Mouse (Mus musculus) inflammation-experienced regulatory T-cells, adult 6 months (primary cell): ENCODE measurements around the gene Dirc2. TPM values are rescaled to one million over a fixed set of nuclear protein-coding genes. Genes with fewer than 3 reads are reported as not detected.

ENCODE experiments used
- ATAC-seq: one replicate; pipeline ENCODE4 v1.8.0; 2017
- polyA plus RNA-seq, 3 experiments: library from polyadenylated mRNA; unstranded; fragments of 100-300 nt; shearing (Covaris generic); gene quantifications; one replicate each; pipeline ENCODE4 v1.2.1; 2017

The Dirc2 gene
- polyA plus RNA-seq, 3 experiments from 2014 or later = 1.4 to 4.9 (median 1.9) TPM

DNA sequence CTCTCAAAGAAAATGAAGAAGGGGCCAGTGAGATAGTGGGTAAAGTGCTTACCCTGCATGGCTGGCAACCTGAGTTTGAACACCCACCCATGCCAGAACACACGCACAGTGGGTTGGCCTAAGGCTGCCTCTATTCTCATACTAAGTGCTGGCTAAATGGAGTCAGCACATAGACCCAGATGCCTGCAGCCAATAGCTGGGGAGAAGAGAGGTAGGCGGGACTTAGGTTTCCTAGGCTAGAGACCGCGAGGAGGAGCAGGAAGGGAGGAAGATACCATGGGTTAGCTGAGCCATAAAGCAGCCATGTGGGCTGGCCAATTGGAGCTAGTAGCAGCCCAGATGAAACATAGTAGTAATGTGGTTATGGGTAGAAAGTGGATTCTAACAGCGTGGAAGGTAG is 3.4 kb upstream of the Dirc2 start:
- ATAC-seq = no peak

GRCm38 (mm10) chr16:35771606-35772005 is 2.5 kb upstream of the Dirc2 start:
- no peak for ATAC-seq

GRCm38 (mm10) chr16:35771141-35771540 is 2.0 kb upstream of the Dirc2 start:
- no peak for ATAC-seq

GRCm38 (mm10) chr16:35769878-35770657 is 912 bp upstream of the Dirc2 start, which contains the start of gene Hspbap1:
TSS of gene Hspbap1 (plus strand) at chr16:35770375.
- ATAC-seq = peak; percentile 87

DNA sequence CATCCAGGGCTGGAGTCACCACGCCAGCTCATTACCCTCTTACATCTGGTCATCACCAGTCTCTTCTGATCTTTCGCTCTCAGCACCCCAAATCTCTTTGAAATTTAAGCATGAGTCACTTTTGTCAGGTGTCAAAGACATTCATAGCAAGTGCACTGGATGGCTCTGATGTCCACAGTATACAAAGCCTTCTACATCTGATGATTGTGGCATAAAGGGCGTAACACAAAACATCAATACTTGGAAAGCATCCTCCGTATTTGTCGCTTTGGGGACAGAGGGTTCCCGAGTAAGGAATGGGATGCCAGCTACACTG is 729 bp downstream of the Dirc2 start:
- peak; percentile 3 for ATAC-seq

- no peak for ATAC-seq
Measured at GRCm38 (mm10) chr16:35766366-35766765, 2.8 kb downstream of the Dirc2 start.

GRCm38 (mm10) chr16:35765449-35765848 is 3.7 kb downstream of the Dirc2 start:
- peak; percentile 30 for ATAC-seq

DNA sequence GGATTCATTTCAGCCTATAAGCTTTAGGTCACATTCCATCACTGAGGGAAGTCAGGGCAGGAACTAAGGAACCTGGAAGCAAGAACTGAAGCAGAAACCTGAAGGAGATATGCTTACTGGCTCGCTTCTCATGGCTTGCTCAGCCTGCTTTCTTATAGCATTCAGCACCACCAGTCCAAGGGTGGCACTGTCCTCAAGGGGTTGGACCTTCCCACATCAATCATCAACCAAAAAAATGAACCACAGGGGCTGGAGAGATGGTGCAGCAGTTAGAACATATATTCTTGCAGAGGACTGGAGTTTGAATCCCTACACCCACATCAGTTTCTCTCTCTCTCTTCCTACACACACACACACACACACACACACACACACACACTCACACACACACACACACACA is 4.2 kb downstream of the Dirc2 start:
- ATAC-seq = no peak

GRCm38 (mm10) chr16:35763590-35764296 is 5.4 kb downstream of the Dirc2 start:
- no peak for ATAC-seq

GRCm38 (mm10) chr16:35759401-35759800 is 9.8 kb downstream of the Dirc2 start:
- ATAC-seq = no peak

- no peak for ATAC-seq
Measured at GRCm38 (mm10) chr16:35756697-35757096, 12.5 kb downstream of the Dirc2 start.

- ATAC-seq = no peak
Measured at GRCm38 (mm10) chr16:35755502-35756334, 13.4 kb downstream of the Dirc2 start.

DNA sequence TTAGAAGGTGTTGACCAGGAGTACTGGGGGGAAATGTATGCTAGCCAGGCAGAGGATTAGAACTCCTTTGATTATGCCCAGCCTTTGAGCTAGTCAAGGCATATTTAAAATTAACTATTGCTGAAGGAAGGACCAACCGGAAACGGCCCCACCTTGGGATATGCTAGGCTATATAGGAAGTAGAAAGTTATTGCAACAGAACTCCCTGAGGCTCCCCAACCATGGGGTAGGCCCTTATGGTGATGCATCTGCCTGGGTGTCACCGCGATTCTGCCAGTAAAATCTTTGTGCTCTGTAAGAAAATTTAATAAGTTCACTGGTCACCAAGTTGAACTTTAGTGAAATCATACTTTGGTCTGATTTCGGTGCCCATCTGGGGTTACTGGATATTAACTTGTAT is 15.2 kb downstream of the Dirc2 start:
- ATAC-seq = no peak

- no peak for ATAC-seq
Measured at GRCm38 (mm10) chr16:35751841-35752240, 17.3 kb downstream of the Dirc2 start.

DNA sequence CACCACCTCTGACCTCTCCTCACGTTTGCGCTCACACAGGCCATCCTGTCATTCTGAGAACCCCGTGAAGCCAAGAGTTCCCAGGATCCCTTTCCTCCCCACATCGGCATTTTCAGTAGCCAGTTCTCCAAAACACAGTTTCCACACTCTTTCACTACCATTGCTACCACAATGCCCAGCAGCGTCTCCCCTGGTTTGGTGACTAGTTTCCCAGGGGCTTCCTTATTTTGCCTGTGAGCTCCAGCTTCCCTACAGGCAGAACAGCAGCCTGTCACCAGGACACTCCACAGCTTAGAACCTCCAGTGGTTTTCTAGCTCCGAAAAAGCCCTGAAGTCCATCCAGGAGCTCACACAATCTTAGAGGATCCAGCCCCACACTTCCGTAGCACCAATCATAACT is 19.8 kb downstream of the Dirc2 start:
- no peak for ATAC-seq

GRCm38 (mm10) chr16:35748237-35748603 is 20.9 kb downstream of the Dirc2 start:
- ATAC-seq = no peak

DNA sequence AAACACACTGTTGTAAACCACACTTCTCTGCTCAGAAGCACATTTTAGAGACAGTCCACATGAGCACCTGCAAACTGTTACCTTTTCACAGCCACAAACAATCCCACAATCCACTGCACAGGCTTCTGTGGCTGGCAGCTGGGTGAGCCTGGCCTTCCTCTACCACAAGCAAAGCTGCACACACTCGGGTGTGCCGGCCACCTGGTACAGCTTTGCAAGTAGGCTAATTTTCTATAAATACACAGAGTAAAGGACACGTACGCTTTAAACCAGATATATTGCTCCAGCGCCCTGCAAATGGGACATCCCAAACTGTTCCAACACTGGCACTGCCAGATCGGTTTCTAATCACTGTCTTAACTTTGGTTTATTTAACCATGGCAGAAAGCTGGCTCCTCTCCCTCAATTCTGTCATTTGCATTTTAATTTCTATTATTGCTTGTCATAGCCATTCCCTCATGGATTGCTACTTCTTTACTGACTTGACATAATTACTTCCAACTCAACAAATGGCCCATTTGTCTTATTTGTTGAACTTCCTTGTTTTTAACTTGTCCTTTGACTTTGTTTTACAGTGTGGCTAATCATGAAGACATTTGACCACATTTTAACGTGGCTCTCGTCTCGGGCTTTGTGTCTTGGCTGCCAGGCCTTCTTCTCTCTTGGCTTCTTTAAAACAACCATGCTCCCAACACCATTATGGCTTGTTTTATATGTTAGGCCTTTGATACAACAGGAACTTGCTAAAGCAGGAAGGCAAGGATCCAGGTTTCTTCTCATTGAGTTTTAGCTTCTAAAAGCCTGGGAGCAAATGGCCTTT is 21.5 kb downstream of the Dirc2 start:
- ATAC-seq = no peak

GRCm38 (mm10) chr16:35742251-35742937 is 26.8 kb downstream of the Dirc2 start:
- peak; percentile 90 for ATAC-seq

DNA sequence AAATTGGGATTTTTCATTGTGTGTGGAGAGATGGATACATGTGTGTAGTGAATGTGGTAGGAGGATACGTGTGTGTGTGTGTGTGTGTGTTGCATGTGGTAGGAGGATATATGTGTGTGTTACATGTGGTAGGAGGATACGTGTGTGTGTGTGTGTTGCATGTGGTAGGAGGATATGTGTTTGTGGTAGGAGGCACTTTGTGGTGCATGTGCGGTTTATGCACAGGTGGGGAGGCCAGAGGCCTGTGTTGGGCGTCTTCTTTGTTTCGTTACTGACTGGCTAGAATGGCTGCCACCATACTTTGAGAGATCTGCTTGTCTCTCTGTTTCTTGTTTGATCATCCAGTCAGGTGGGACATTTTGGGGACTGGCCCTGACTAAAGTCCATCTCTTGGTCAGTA is 27.5 kb downstream of the Dirc2 start:
- ATAC-seq = no peak

DNA sequence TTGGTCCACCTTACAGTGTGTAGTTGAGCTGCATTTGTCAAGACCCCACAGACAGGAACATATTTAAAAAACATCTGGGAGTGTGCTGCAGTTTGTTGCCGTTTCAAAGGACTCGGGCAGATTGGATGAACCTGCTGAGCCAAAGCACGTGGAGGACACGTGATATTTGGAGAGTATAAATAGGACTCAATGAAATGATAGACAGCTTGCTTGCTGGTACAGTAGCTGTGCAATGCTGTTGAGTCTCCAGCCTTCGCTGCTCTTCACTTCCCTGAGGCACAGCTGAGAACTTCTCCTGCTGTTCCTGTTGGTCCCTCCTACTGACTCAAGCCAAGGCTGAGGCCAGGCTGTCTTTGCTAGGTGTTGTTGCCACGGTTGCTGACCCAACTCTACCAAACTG is 28.2 kb downstream of the Dirc2 start:
- no peak for ATAC-seq

DNA sequence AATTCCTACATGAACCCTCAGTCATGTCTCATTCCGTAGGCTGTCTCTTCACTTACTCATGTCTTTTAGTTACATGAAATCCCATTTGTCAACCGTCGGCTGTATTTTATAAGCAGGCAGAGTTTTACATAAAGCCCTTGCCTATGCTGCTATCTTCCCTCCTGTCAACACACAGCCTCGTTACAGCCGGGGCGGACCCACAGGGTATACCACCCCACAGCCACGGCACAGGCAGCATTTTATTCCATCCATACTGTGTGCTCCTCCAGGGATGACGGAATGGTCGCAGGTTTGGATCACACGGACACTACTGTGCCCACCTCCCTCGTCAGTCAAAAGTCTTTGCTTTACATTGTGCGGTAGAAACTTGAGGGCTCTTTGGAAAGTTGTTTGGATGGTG is 28.8 kb downstream of the Dirc2 start:
- ATAC-seq = no peak

- ATAC-seq = no peak
Measured at GRCm38 (mm10) chr16:35739548-35739947, 29.6 kb downstream of the Dirc2 start.
